Mouse (Mus musculus) midbrain, embryonic 14.5 days (tissue): ENCODE data around the gene Epha4. TPM values are rescaled to one million over a fixed set of nuclear protein-coding genes. Genes with fewer than 3 reads are reported as not detected.

Experiments used
- ATAC-seq: fragments of 200-750 bp; cut with Nextera tagmentation; 2 replicates; pipeline ENCODE4 v1.8.0; 2017; ENCODE audit warnings: moderate number of reproducible peaks, moderate library complexity; ENCODE audit not compliant: low FRiP score, low TSS enrichment
- DNase-seq: peaks from one replicate; pipeline ENCODE4 v3.0.0-alpha.2; 2015
- H3K27ac ChIP-seq: fragments of 300-500 bp; sonication (generic); replicated peaks from 2 replicates; pipeline ENCODE4 v1.5.1; 2014; ENCODE audit warnings: mild to moderate bottlenecking, low read depth, low read length, moderate library complexity
- H3K27me3 ChIP-seq: fragments of 300-500 bp; sonication (generic); 2 replicates; pipeline ENCODE4 v1.6.1; 2014; ENCODE audit warnings: low read length, control low read depth, mixed read lengths; ENCODE audit not compliant: control insufficient read depth, insufficient read depth
- H3K36me3 ChIP-seq: fragments of 300-500 bp; sonication (generic); 2 replicates; pipeline ENCODE4 v1.6.1; 2014; ENCODE audit warnings: low read length, control low read depth; ENCODE audit not compliant: control insufficient read depth, insufficient read depth
- H3K4me1 ChIP-seq: fragments of 300-500 bp; sonication (generic); 2 replicates; pipeline ENCODE4 v1.6.1; 2014; ENCODE audit warnings: mild to moderate bottlenecking, antibody characterized with exemption, low read length, control low read depth; ENCODE audit not compliant: control insufficient read depth, insufficient read depth
- H3K4me2 ChIP-seq: fragments of 300-500 bp; sonication (generic); 2 replicates; pipeline ENCODE4 v1.6.1; 2014; ENCODE audit warnings: mild to moderate bottlenecking, low read length, moderate library complexity
- H3K4me3 ChIP-seq: fragments of 300-500 bp; sonication (generic); replicated peaks from 2 replicates; pipeline ENCODE4 v1.5.1; 2014; ENCODE audit warnings: low read depth, low read length
- H3K9ac ChIP-seq: fragments of 300-500 bp; sonication (generic); replicated peaks from 2 replicates; pipeline ENCODE4 v1.6.1; 2014; ENCODE audit warnings: mild to moderate bottlenecking, low read length, moderate library complexity
- H3K9me3 ChIP-seq: fragments of 300-500 bp; sonication (generic); 2 replicates; pipeline ENCODE4 v1.6.1; 2016; ENCODE audit warnings: low read length, control low read depth, mixed read lengths; ENCODE audit not compliant: control insufficient read depth
- WGBS: fragments of 180-500 bp; shearing (Covaris S2); extraction: QIAGEN DNeasy Blood & Tissue Kit; methylation state at CpG from one replicate; pipeline ENCODE4 v1.1.7; 2014; 5-methylcytosine and 5-hydroxymethylcytosine counted together
- microRNA-seq: library from miRNA; unstranded; fragments of <30 nt; microRNA quantifications from one replicate; pipeline ENCODE4, GENCODE M21; 2016
- polyA plus RNA-seq: library from polyadenylated mRNA; unstranded; fragments of >200 nt; fragmentation: Nextera tagmentation; extraction: Ambion mirVana; gene quantifications from 2 replicates; pipeline ENCODE4 v1.2.1, GENCODE M21; 2014

The Epha4 gene
- polyA plus RNA-seq, 1 experiment from 2014 or later: 46.5 TPM

GRCm38 (mm10) chr1:77338346-77338745 is 176.5 kb downstream of the Epha4 start:
- peak; percentile 7 for DNase-seq
- WGBS: 61% methylated on average over 6 of the region's 6 CpGs

DNA sequence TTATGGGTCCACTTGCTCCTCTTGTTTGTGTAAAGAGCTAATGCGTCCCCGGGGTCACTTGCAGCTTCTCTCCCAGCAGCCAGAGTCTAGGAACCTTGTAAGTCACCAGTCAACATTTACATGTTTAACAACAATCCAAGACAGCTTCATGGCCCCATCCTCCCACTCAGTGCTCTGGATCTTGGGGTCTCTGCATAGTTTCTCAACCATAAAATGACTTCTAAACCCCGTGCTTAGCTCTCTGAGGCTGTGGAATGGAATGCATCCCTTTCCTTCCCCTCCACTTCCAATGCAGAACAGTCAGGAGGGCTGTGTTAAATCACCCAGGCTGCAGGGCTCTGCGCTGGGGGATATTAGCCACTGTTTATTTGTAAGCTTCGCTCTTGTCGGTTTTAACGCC is 178.0 kb downstream of the Epha4 start:
- no peaks in the 10 kb centered on the region for H3K27me3 ChIP-seq
- H3K4me1 ChIP-seq: no peaks in the 10 kb centered on the region
- H3K27ac ChIP-seq: no peak overlapping the region
- no peak overlapping the region for H3K9ac ChIP-seq
- H3K4me2 ChIP-seq: no peak overlapping the region
- no peaks in the 10 kb centered on the region for H3K9me3 ChIP-seq
- H3K4me3 ChIP-seq: no peak overlapping the region
- DNase-seq: no peak
- ATAC-seq: no peak
- no peaks in the 10 kb centered on the region for H3K36me3 ChIP-seq
- 85% methylated on average over 7 of the region's 7 CpGs for WGBS

More at GRCm38 (mm10) chr1:77338346-77338745, 176.5 kb downstream of the Epha4 start:
- H3K4me2 ChIP-seq: no peak overlapping the region
- no peak overlapping the region for H3K9ac ChIP-seq
- H3K4me3 ChIP-seq: no peak overlapping the region
- no peaks in the 10 kb centered on the region for H3K9me3 ChIP-seq
- no peak for ATAC-seq
- H3K36me3 ChIP-seq: no peaks in the 10 kb centered on the region
- no peak overlapping the region for H3K27ac ChIP-seq
- H3K4me1 ChIP-seq: no peaks in the 10 kb centered on the region
- no peaks in the 10 kb centered on the region for H3K27me3 ChIP-seq

DNA sequence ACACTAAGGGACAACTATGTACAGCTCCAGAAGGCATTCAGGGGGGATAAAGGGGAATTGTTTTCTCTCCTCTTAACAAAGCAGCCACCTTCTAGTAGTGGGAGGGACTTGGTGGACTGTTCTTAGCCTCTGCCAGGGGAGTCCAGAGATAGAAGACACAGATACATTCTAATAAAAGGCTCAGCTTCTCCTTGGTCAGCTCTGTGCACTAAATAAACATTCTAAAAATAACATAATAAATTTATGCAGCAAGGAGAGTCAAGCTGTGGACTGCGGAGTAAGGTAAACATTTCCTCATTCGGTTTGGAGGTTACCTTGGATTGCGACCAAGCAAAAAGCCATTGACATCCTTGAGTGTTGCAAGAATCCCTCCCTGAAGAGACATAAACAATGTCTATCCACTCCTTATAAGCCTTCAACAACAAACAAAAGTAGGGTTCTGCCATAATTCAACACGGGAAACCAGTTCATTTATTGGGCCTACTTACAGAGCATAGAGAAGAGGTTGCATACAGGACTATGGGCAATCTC is 196.2 kb downstream of the Epha4 start:
- Histone ChIP-seq H3K4me2 (no peak overlapping the region), H3K4me1 (no peaks in the 10 kb centered on the region), H3K27ac (no peak overlapping the region), H3K27me3 (no peaks in the 10 kb centered on the region), H3K9me3 (no peaks in the 10 kb centered on the region), H3K36me3 (no peaks in the 10 kb centered on the region), H3K4me3 (no peak overlapping the region), H3K9ac (no peak overlapping the region)
- ATAC-seq: no peak
- DNase-seq: no peak
- 91% methylated on average over 4 of the region's 4 CpGs for WGBS

Small RNAs within 50 kb of the gene (microRNA-seq; reads per million reads assigned to microRNA genes)
- not detected for gene Mir6352
